Mouse (Mus musculus): Measurements from ENCODE around the gene Phf23.

GRCm38 (mm10) chr11:70029130-70029801 lies 33.7 kb downstream of the Phf23 start:
- TF ChIP-seq CTCF (IDR thresholded peaks at IDR 0.05; ENCODE audit: control insufficient read depth, insufficient read depth, insufficient replicate concordance, low read depth, low read length) (no peak), POLR2A (IDR thresholded peaks at IDR 0.05; ENCODE audit: control insufficient read depth, low read depth, low read length) (no peak)

Measured in testis, adult 2 months (tissue).